Mouse (Mus musculus): Measurements from ENCODE around the gene Scn5a.

DNA sequence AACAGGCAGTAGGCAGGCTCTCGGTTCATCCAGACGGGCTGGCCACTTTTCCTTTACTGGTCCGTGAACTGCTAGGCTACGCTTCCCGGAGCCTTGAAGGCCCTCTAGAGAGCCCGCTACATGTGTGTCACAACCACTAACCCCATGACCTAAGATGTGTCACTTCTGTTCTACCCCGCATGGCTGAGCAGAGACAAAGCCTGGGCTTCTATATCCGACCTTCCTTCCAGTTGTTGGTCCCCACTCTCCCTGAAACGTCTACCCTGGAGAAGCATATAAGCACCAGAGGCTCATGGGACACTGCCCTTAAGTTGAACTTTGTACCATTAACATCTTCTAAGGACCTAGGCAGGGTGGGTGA lies 80.6 kb downstream of the Scn5a start:
- no peak for TF ChIP-seq CTCF (IDR thresholded peaks at IDR 0.05; ENCODE audit: low read depth)
- TF ChIP-seq EP300 (IDR thresholded peaks at IDR 0.05; ENCODE audit: low read depth), result no peak
